Mouse (Mus musculus) G1E (cell line): ENCODE measurements around the gene Rps7. TPM values are rescaled to one million over a fixed set of nuclear protein-coding genes. Genes with fewer than 3 reads are reported as not detected.

ENCODE experiments used
- ATAC-seq: 2 replicates; pipeline ENCODE4 v1.8.0; 2016; ENCODE audit warnings: mild to moderate bottlenecking; ENCODE audit not compliant: insufficient number of reproducible peaks, poor library complexity, low FRiP score, severe bottlenecking; ENCODE audit errors: extremely low read depth
- DNase-seq: peaks from one replicate; pipeline ENCODE4 v3.0.0; 2012; ENCODE audit warnings: low spot score
- H3K27me3 ChIP-seq: 2 replicates; pipeline ENCODE4 v1.6.1; 2012; ENCODE audit warnings: mild to moderate bottlenecking, low read length, inconsistent platforms; ENCODE audit not compliant: insufficient read depth
- H3K36me3 ChIP-seq: replicated peaks from 2 replicates; pipeline ENCODE3; 2012; ENCODE audit warnings: mild to moderate bottlenecking, inconsistent platforms
- H3K4me1 ChIP-seq: 2 replicates; pipeline ENCODE4 v1.6.1; 2012; ENCODE audit warnings: low read depth, low read length, inconsistent platforms, mixed read lengths; ENCODE audit not compliant: insufficient read depth
- H3K4me3 ChIP-seq: 2 replicates; pipeline ENCODE4 v1.5.1; 2012; ENCODE audit warnings: low read depth, mild to moderate bottlenecking, inconsistent platforms, low read length, moderate library complexity, mixed read lengths
- H3K9me3 ChIP-seq: replicated peaks from 2 replicates; pipeline ENCODE4 v1.6.1; 2012; ENCODE audit warnings: inconsistent platforms
- CTCF ChIP-seq: IDR thresholded peaks from 2 replicates; pipeline ENCODE4 v1.5.1; 2012; ENCODE audit warnings: low read depth, low read length, inconsistent platforms, mixed read lengths
- GATA1 ChIP-seq: IDR thresholded peaks from 2 replicates; pipeline ENCODE4 v1.6.1; 2012; ENCODE audit warnings: borderline replicate concordance, low read length, inconsistent platforms, mixed read lengths
- GATA2 ChIP-seq: IDR thresholded peaks from 2 replicates; pipeline ENCODE4 v1.6.1; 2012; ENCODE audit warnings: low read depth, low read length, inconsistent platforms, borderline replicate concordance
- POLR2AphosphoS5 ChIP-seq: IDR thresholded peaks from 2 replicates; pipeline ENCODE4 v1.6.1; 2012; ENCODE audit warnings: low read depth, low read length, inconsistent platforms; ENCODE audit not compliant: insufficient replicate concordance
- TAL1 ChIP-seq: conservative IDR thresholded peaks from 2 replicates; pipeline ENCODE4 v1.6.1; 2012; ENCODE audit warnings: low read depth, low read length, inconsistent platforms, mixed read lengths
- polyA plus RNA-seq: library from polyadenylated mRNA; stranded (reverse); fragments of >175 nt; gene quantifications from 2 replicates; pipeline ENCODE4 v1.2.3, GENCODE M21; 2012
- total RNA-seq, 2 experiments: library from RNA; stranded (forward) in 1 of 2; stranded (reverse) in 1 of 2; fragments of 200-1000 nt in 1 of 2; fragments of >200 nt in 1 of 2; fragmentation: Nextera tagmentation in 1 of 2; gene quantifications; 2 replicates each; pipeline ENCODE4 v1.2.3; 2014 to 2017

Gene Rps7
- total and polyA plus RNA-seq, 3 experiments: 446 to 3,809 (median 1,147) TPM

GRCm38 (mm10) chr12:28628436-28628835 is 7.3 kb downstream of the Rps7 start:
- no peak for DNase-seq
- no peak for TF ChIP-seq TAL1
- TF ChIP-seq POLR2AphosphoS5: peak; percentile 24; the same call in 1 of the 2 replicates
- peaks cover 4% of the 10 kb centered on the region; the same call in 1 of the 2 replicates for H3K27me3 ChIP-seq
- peaks cover 54% of the 10 kb centered on the region for H3K36me3 ChIP-seq
- peak; percentile 42; the same call in 1 of the 2 replicates for ATAC-seq
- H3K4me3 ChIP-seq: no peak overlapping the region
- no peaks in the 10 kb centered on the region for H3K9me3 ChIP-seq
- peaks cover 50% of the 10 kb centered on the region for H3K4me1 ChIP-seq

- Histone ChIP-seq H3K27me3 (peaks cover 11% of the 10 kb centered on the region; the same call in 1 of the 2 replicates), H3K9me3 (no peaks in the 10 kb centered on the region), H3K36me3 (peaks cover 40% of the 10 kb centered on the region), H3K4me1 (peaks cover 43% of the 10 kb centered on the region), H3K4me3 (no peak overlapping the region)
- TF ChIP-seq GATA1: no peak
- no peak for TF ChIP-seq GATA2
- TF ChIP-seq CTCF: no peak
- no peak; the same call in 1 of the 2 replicates for TF ChIP-seq POLR2AphosphoS5
- no peak for TF ChIP-seq TAL1
- no peak for ATAC-seq
- DNase-seq: no peak
These were observed 8.7 kb downstream of the Rps7 start for GRCm38 (mm10) chr12:28627092-28627491.

- ATAC-seq (no peak), DNase-seq (no peak)
- H3K4me1 ChIP-seq: peaks cover 35% of the 10 kb centered on the region
- no peak overlapping the region for H3K4me3 ChIP-seq
- H3K9me3 ChIP-seq: no peaks in the 10 kb centered on the region
- H3K36me3 ChIP-seq: peaks cover 23% of the 10 kb centered on the region
- peaks cover 21% of the 10 kb centered on the region for H3K27me3 ChIP-seq
- TF ChIP-seq CTCF (no peak), GATA2 (no peak), TAL1 (no peak), GATA1 (no peak), POLR2AphosphoS5 (no peak)
These were observed 10.3 kb downstream of the Rps7 start for GRCm38 (mm10) chr12:28625407-28625806.

GRCm38 (mm10) chr12:28624251-28624650 is 11.5 kb downstream of the Rps7 start:
- Histone ChIP-seq H3K9me3 (no peaks in the 10 kb centered on the region), H3K36me3 (peaks cover 12% of the 10 kb centered on the region), H3K27me3 (peaks cover 32% of the 10 kb centered on the region), H3K4me1 (peaks cover 24% of the 10 kb centered on the region), H3K4me3 (no peak overlapping the region)
- ATAC-seq (no peak), DNase-seq (no peak)
- TF ChIP-seq GATA2 (no peak), TAL1 (no peak), POLR2AphosphoS5 (no peak), CTCF (no peak), GATA1 (no peak)

- no peak within 1 kb of the TSS for H3K4me3 ChIP-seq
- ATAC-seq (no peak), DNase-seq (no peak)
- no peaks in the 10 kb centered on the region for H3K9me3 ChIP-seq
- H3K27me3 ChIP-seq: peaks cover 34% of the 10 kb centered on the region
- H3K4me1 ChIP-seq: peaks cover 17% of the 10 kb centered on the region
- H3K36me3 ChIP-seq: peaks cover 3% of the 10 kb centered on the region
- TF ChIP-seq TAL1: no peak
- TF ChIP-seq GATA1: no peak
- TF ChIP-seq CTCF: no peak
- TF ChIP-seq GATA2: no peak
- TF ChIP-seq POLR2AphosphoS5: no peak
These were observed 12.6 kb downstream of the Rps7 start, which contains the start of gene Colec11 for GRCm38 (mm10) chr12:28623195-28623594. TSS of gene Colec11 (minus strand) at chr12:28623377.

- no peak overlapping the region for H3K4me3 ChIP-seq
These were observed 13.1 kb downstream of the Rps7 start for GRCm38 (mm10) chr12:28622641-28623040.

More at GRCm38 (mm10) chr12:28622641-28623040, 13.1 kb downstream of the Rps7 start:
- Histone ChIP-seq H3K9me3 (no peaks in the 10 kb centered on the region), H3K4me1 (peaks cover 14% of the 10 kb centered on the region), H3K27me3 (peaks cover 34% of the 10 kb centered on the region), H3K36me3 (no peaks in the 10 kb centered on the region)
- TF ChIP-seq TAL1 (no peak), POLR2AphosphoS5 (no peak), CTCF (no peak), GATA1 (no peak), GATA2 (no peak)
- DNase-seq (no peak), ATAC-seq (no peak)
